Mouse (Mus musculus) hindbrain, embryonic 11.5 days (tissue): ENCODE data around the gene Gm21954. TPM values are rescaled to one million over a fixed set of nuclear protein-coding genes. Genes with fewer than 3 reads are reported as not detected.

Experiments used
- ATAC-seq: fragments of 200-750 bp; cut with Nextera tagmentation; 2 replicates; pipeline ENCODE4 v1.8.0; 2017; ENCODE audit warnings: mild to moderate bottlenecking, moderate TSS enrichment, moderate library complexity; ENCODE audit not compliant: low FRiP score
- DNase-seq: peaks from one replicate; pipeline ENCODE4 v3.0.0-alpha.2; 2015; ENCODE audit warnings: low spot score
- H3K27ac ChIP-seq: fragments of 300-500 bp; sonication (generic); 2 replicates; pipeline ENCODE4 v1.5.1; 2014; ENCODE audit warnings: mild to moderate bottlenecking, low read depth, low read length
- H3K27me3 ChIP-seq: fragments of 300-500 bp; sonication (generic); 2 replicates; pipeline ENCODE4 v1.6.1; 2014; ENCODE audit warnings: mild to moderate bottlenecking, low read length, moderate library complexity, mixed read lengths; ENCODE audit not compliant: control insufficient read depth, insufficient read depth
- H3K36me3 ChIP-seq: fragments of 300-500 bp; sonication (generic); 2 replicates; pipeline ENCODE4 v1.6.1; 2014; ENCODE audit warnings: mild to moderate bottlenecking, low read length, moderate library complexity, mixed read lengths; ENCODE audit not compliant: control insufficient read depth, insufficient read depth
- H3K4me1 ChIP-seq: fragments of 300-500 bp; sonication (generic); replicated peaks from 2 replicates; pipeline ENCODE4 v1.6.1; 2014; ENCODE audit warnings: low read length, mixed read lengths; ENCODE audit not compliant: control insufficient read depth, insufficient read depth
- H3K4me2 ChIP-seq: fragments of 300-500 bp; sonication (generic); replicated peaks from 2 replicates; pipeline ENCODE4 v1.6.1; 2014; ENCODE audit warnings: mild to moderate bottlenecking, low read depth, low read length
- H3K4me3 ChIP-seq: fragments of 300-500 bp; sonication (generic); 2 replicates; pipeline ENCODE4 v1.5.1; 2014; ENCODE audit warnings: low read depth, low read length
- H3K9ac ChIP-seq: fragments of 300-500 bp; sonication (generic); 2 replicates; pipeline ENCODE4 v1.6.1; 2014; ENCODE audit warnings: low read depth, low read length
- H3K9me3 ChIP-seq: fragments of 300-500 bp; sonication (generic); 2 replicates; pipeline ENCODE4 v1.6.1; 2016; ENCODE audit warnings: low read length; ENCODE audit not compliant: control insufficient read depth
- WGBS: fragments of 180-500 bp; shearing (Covaris S2); extraction: QIAGEN DNeasy Blood & Tissue Kit; methylation state at CpG from one replicate; pipeline ENCODE4 v1.1.7; 2014; 5-methylcytosine and 5-hydroxymethylcytosine counted together
- polyA plus RNA-seq: library from polyadenylated mRNA; unstranded; fragments of >200 nt; fragmentation: Nextera tagmentation; extraction: Ambion mirVana; gene quantifications from 2 replicates; pipeline ENCODE4 v1.2.1, GENCODE M21; 2014

Gm21954 gene
- polyA plus RNA-seq, 1 experiment from 2014 or later, result not detected

GRCm38 (mm10) chr3:55442012-55442645, 29.9 kb downstream of the Gm21954 start:
- ATAC-seq (no peak), DNase-seq (no peak)
- whole genome bisulfite sequencing, result 87% methylated on average over 11 of the region's 11 CpGs

GRCm38 (mm10) chr3:55440342-55440741, 31.7 kb downstream of the Gm21954 start:
- DNase-seq (no peak), ATAC-seq (no peak)
- Histone ChIP-seq H3K4me2 (no peak overlapping the region), H3K36me3 (no peaks in the 10 kb centered on the region), H3K4me1 (no peaks in the 10 kb centered on the region), H3K27ac (no peak overlapping the region), H3K27me3 (no peaks in the 10 kb centered on the region), H3K4me3 (no peak overlapping the region), H3K9me3 (no peaks in the 10 kb centered on the region), H3K9ac (no peak overlapping the region)
- WGBS, result 78% methylated on average over 8 of the region's 8 CpGs

More at GRCm38 (mm10) chr3:55442012-55442645, 29.9 kb downstream of the Gm21954 start:
- no peak overlapping the region for H3K4me2 ChIP-seq
- no peak overlapping the region for H3K9ac ChIP-seq
- H3K4me3 ChIP-seq, result no peak overlapping the region
- H3K4me1 ChIP-seq, result no peaks in the 10 kb centered on the region
- H3K27ac ChIP-seq, result no peak overlapping the region
- H3K36me3 ChIP-seq, result no peaks in the 10 kb centered on the region
- H3K27me3 ChIP-seq, result no peaks in the 10 kb centered on the region
- no peaks in the 10 kb centered on the region for H3K9me3 ChIP-seq

DNA sequence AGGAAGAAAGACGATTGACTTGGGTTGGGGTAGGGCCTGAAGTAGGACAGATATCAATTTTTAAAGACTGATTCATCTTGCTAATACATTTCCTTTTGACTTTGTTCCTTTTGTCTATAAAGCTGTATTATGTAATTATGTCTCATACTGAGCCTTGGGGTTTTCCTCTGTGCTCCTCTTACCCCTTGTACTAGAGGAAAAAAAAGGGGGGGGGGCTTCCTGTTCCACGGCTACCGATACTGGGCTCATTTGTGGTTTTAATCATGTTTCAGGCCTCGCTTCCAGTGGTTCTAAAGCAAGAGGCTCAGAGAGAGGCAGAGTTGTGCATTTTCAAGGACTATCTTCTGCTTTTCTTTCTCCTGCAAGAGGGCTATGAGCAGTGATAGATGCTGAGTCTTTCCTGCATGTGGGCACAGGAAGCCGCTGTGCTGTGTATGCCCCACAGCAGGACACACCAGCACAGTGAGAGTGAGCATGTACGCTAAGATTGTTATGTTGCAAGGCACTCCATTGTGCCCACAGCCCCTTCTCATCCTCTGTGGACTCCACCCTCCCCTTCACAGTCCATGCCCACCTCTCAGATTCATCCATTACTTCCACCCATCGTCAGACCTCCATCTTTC, 33.1 kb downstream of the Gm21954 start:
- no peak overlapping the region for H3K4me2 ChIP-seq
- H3K4me1 ChIP-seq, result no peaks in the 10 kb centered on the region
- no peaks in the 10 kb centered on the region for H3K36me3 ChIP-seq
- no peak for DNase-seq
- ATAC-seq, result no peak
- no peaks in the 10 kb centered on the region for H3K9me3 ChIP-seq
- H3K27me3 ChIP-seq, result no peaks in the 10 kb centered on the region
- H3K4me3 ChIP-seq, result no peak overlapping the region
- H3K9ac ChIP-seq, result no peak overlapping the region
- no peak overlapping the region for H3K27ac ChIP-seq
- WGBS, result 91% methylated on average over 7 of the region's 7 CpGs

DNA sequence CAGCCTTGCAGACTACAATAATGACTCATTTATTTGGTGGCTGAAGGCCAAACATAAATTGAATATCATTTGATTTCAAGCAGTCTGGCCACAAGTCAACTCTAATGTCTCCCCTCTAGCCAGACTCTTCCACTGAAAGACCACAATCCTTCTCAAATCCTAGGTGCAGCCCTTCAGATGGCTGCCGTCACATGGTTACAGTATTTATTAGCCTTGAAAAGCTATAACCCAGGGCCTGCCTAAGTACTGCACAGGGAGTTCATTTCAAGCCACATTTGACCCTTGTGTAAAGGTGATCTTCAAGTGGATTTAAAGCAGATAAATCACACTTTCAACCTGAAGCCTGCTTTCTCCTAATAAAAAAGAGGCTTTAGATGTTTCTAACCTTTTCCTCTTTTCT, 37.7 kb downstream of the Gm21954 start:
- DNase-seq (no peak), ATAC-seq (no peak)
- Histone ChIP-seq H3K9ac (no peak overlapping the region), H3K27ac (no peak overlapping the region), H3K4me3 (no peak overlapping the region), H3K27me3 (no peaks in the 10 kb centered on the region), H3K36me3 (no peaks in the 10 kb centered on the region), H3K4me1 (no peaks in the 10 kb centered on the region), H3K9me3 (no peaks in the 10 kb centered on the region), H3K4me2 (no peak overlapping the region)
- 74% methylated on average over 1 of the region's 1 CpGs for WGBS

- Histone ChIP-seq H3K4me3 (no peak overlapping the region), H3K9me3 (no peaks in the 10 kb centered on the region), H3K27ac (no peak overlapping the region), H3K4me1 (no peaks in the 10 kb centered on the region), H3K9ac (no peak overlapping the region), H3K27me3 (no peaks in the 10 kb centered on the region), H3K4me2 (no peak overlapping the region), H3K36me3 (no peaks in the 10 kb centered on the region)
- ATAC-seq (no peak), DNase-seq (no peak)
- 91% methylated on average over 3 of the region's 3 CpGs for WGBS
These were observed 40.8 kb downstream of the Gm21954 start for GRCm38 (mm10) chr3:55431223-55431622.

DNA sequence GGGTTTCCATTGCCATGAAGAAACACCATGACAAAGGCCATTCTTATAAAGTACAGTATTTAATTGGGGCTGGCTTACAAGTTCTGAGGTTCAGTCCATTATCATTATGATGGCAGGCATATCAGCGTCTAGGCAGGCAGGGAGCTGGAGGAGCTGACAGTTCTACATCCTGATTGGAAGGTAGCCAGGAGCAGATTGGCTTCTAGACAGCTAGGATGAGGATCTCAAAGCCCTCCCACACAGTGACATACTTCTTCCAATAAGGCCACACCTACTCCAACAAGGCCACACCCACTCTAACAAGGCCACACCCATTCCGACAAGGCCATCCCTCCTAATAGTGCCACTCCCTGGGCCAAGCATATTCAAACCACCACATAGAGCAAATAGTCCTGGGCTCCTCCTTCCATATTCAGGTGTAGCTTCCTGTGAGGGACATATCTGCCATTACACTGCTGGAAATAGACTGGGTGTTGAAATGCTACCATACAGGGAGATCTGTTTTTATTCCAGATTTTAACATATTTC, 41.9 kb downstream of the Gm21954 start:
- 87% methylated on average over 2 of the region's 2 CpGs for WGBS
- Histone ChIP-seq H3K27me3 (no peaks in the 10 kb centered on the region), H3K9ac (no peak overlapping the region), H3K27ac (no peak overlapping the region), H3K4me2 (no peak overlapping the region), H3K4me3 (no peak overlapping the region), H3K4me1 (no peaks in the 10 kb centered on the region), H3K36me3 (no peaks in the 10 kb centered on the region), H3K9me3 (no peaks in the 10 kb centered on the region)
- no peak for DNase-seq
- no peak for ATAC-seq

DNA sequence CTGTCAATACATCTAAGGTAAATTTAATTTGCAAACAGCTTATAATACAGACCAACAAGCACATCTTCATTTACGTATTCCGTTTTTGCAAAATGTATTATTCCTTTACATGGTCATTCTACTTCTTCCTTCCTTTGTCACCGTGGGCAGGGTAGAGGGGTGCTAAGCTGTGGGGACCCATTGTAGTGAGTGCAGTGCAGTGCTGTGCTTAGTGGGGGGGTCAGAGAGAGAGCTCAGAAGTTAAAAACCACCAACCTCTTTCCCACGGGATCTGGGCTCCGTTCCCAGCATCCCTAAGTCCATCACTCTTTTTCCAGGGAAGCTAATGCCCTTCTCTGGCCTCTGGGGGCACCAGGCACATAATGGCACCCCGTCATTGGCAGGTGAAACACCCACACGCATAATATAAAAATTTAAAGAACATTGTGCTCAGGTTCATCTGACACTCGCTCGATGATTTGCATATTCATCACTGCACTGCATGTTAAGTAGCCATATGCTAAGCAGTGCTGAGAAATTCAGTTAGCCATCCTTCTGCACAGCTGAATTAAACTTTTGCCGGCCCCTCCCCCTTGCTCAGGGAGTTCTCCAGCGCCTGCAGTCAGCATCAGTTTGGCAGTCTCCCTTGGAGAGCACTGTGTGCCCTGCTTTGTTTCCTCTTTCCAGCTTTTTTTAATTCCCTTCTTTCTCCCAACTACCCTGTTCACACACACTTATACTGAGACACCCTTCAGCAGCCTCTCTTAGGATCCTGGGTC, 48.2 kb downstream of the Gm21954 start:
- Histone ChIP-seq H3K36me3 (no peaks in the 10 kb centered on the region), H3K9me3 (no peaks in the 10 kb centered on the region), H3K4me3 (no peak overlapping the region), H3K4me2 (0 out of 2 replicates have a peak overlapping the region, but pooled peaks have one; percentile 15), H3K9ac (no peak overlapping the region), H3K27ac (0 out of 2 replicates have a peak overlapping the region, but pooled peaks have one; percentile 47), H3K4me1 (peaks cover 3% of the 10 kb centered on the region), H3K27me3 (no peaks in the 10 kb centered on the region)
- DNase-seq, result peak; percentile 72
- peak; percentile 93 for ATAC-seq
- WGBS, result 23% methylated on average over 11 of the region's 11 CpGs

- H3K4me2 ChIP-seq, result no peak overlapping the region
- ATAC-seq, result no peak
- 60% methylated on average over 8 of the region's 8 CpGs for WGBS
These were observed 51.5 kb downstream of the Gm21954 start for GRCm38 (mm10) chr3:55420436-55421083.

More at GRCm38 (mm10) chr3:55420436-55421083, 51.5 kb downstream of the Gm21954 start:
- no peak for DNase-seq
- Histone ChIP-seq H3K9me3 (no peaks in the 10 kb centered on the region), H3K27ac (no peak overlapping the region), H3K9ac (no peak overlapping the region), H3K27me3 (no peaks in the 10 kb centered on the region), H3K4me1 (peaks cover 5% of the 10 kb centered on the region), H3K36me3 (no peaks in the 10 kb centered on the region), H3K4me3 (no peak overlapping the region)
